Mouse (Mus musculus): ENCODE measurements around the gene Ifna11.

- TF ChIP-seq CTCF (IDR thresholded peaks at IDR 0.05; ENCODE audit: borderline replicate concordance, extremely low read depth, insufficient read depth, insufficient read length) (no peak), POLR2A (IDR thresholded peaks at IDR 0.05; ENCODE audit: borderline replicate concordance, extremely low read depth, insufficient read depth, insufficient read length, poor library complexity, severe bottlenecking) (no peak)
Measured at GRCm38 (mm10) chr4:88841438-88841911, 21.7 kb downstream of the Ifna11 start, which contains the start of gene Ifna4.
